Mouse (Mus musculus): ENCODE measurements around the gene Osbp.

The Osbp gene

GRCm38 (mm10) chr19:12010916-12011559 lies 45.3 kb downstream of the Osbp start:
- peak; percentile 52 to 55 for DNase-seq (ENCODE audit: low spot score in 2 of 2)

GRCm38 (mm10) chr19:12011560-12012556 lies 46.1 kb downstream of the Osbp start:
- peak; percentile 77 to 81 for DNase-seq (ENCODE audit: low spot score in 2 of 2)

GRCm38 (mm10) chr19:12012615-12013014 lies 46.9 kb downstream of the Osbp start:
- no peak for DNase-seq (ENCODE audit: low spot score in 2 of 2)

- DNase-seq (ENCODE audit: low spot score in 2 of 2), result peak; percentile 51 to 65
Observed at GRCm38 (mm10) chr19:12013228-12013627, 47.5 kb downstream of the Osbp start.

GRCm38 (mm10) chr19:12015708-12016107 lies 50.0 kb downstream of the Osbp start:
- no peak for DNase-seq (ENCODE audit: low spot score in 2 of 2)

GRCm38 (mm10) chr19:12016192-12016591 lies 50.5 kb downstream of the Osbp start:
- DNase-seq (ENCODE audit: low spot score in 2 of 2), result no peak

- no peak for DNase-seq (ENCODE audit: low spot score in 2 of 2)
Observed at GRCm38 (mm10) chr19:12024149-12024548, 58.4 kb downstream of the Osbp start.

GRCm38 (mm10) chr19:12025333-12025732 lies 59.6 kb downstream of the Osbp start:
- no peak for DNase-seq (ENCODE audit: low spot score in 2 of 2)

- DNase-seq (ENCODE audit: low spot score in 2 of 2), result no peak
Observed at GRCm38 (mm10) chr19:12026606-12027005, 60.9 kb downstream of the Osbp start.

- DNase-seq (ENCODE audit: low spot score in 2 of 2), result no peak
Observed at GRCm38 (mm10) chr19:12037727-12038126, 72.0 kb downstream of the Osbp start.

GRCm38 (mm10) chr19:12041217-12041616 lies 75.5 kb downstream of the Osbp start, which contains the start of gene Olfr1423:
TSS of gene Olfr1423 (minus strand) at chr19:12041317.
- DNase-seq (ENCODE audit: low spot score in 2 of 2), result no peak

GRCm38 (mm10) chr19:12043163-12043562 lies 77.4 kb downstream of the Osbp start:
- DNase-seq (ENCODE audit: low spot score in 2 of 2), result no peak

Measured in urinary bladder, adult 18-20 months (tissue).